ENCODE assay signal across 1 mouse cellular context in the genomic region with DNA sequence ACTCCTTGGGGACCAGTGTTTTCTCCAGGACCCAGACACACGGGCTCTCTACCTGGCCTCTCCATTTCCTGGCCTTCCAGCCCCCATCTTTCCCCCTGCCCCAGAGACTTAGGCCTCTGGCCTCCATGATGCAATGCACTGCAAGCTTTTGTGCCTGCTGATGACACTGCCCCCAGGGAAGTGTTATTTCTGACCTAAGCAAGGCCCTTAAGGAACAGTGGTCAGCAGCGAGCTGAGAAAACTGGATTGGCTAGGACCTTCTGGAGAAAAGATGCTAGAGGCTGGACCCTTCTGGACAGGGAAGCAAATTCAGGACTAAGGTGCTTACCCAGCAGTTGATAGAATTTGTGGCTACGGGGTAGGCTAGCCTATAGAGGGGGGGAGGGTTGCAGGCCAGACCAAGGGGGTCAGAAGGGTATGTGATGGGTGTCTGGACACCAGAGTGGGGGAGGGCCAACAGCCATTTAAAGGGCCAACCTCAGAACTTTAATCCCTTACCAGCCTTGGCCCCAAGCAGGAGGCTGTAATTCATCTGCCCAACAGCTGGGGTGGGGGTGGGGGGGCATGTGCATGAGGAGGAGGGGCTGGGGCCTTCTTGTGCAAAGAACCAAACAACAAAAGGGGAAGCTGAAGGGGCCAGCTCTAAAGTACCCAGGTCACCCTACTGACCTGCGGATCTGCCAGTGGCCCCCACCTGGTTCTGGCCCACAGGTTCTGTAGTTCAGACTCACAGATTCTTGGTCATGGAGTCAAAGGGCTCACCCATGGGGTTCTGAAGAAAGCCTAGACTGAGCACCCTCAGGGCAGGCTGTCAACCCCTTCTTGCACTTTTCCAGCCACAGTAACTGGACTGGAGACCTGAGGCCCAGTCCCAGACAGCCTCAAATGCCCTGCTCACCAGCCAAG.
TF ChIP-seq lines count a peak whose summit lies in the region.

No protein-coding gene starts in this region.

TF ChIP-seq in ES-E14, 5 proteins besides CTCF, POLR2A, EP300 and RAD21:
- TF ChIP-seq ZC3H11A (IDR thresholded peaks at IDR 0.05; ENCODE audit: borderline replicate concordance, low read depth, low read length) (no peak), MAFK (IDR thresholded peaks at IDR 0.05; ENCODE audit: insufficient read depth, low read depth, low read length) (no peak), HCFC1 (IDR thresholded peaks at IDR 0.05; ENCODE audit: borderline replicate concordance, insufficient read depth, low read length) (no peak), ZNF384 (IDR thresholded peaks at IDR 0.05; ENCODE audit: low read depth, low read length) (no peak), CHD2 (IDR thresholded peaks at IDR 0.05; ENCODE audit: low read depth, low read length) (no peak)
